Mouse (Mus musculus) embryonic fibroblast, embryonic 13.5 days (primary cell): ENCODE results near the gene Anapc15. TPM values are rescaled to one million over a fixed set of nuclear protein-coding genes. Genes with fewer than 3 reads are reported as not detected.

ENCODE experiments used
- H3K27ac ChIP-seq: 2 replicates; pipeline ENCODE4 v1.5.1; 2012; ENCODE audit warnings: low read length, control low read depth, inconsistent platforms; ENCODE audit not compliant: insufficient read depth
- H3K4me1 ChIP-seq: 2 replicates; pipeline ENCODE4 v1.6.1; 2011; ENCODE audit warnings: low read length; ENCODE audit not compliant: control insufficient read depth, insufficient read depth
- H3K4me3 ChIP-seq: 2 replicates; pipeline ENCODE4 v1.5.1; 2011; ENCODE audit warnings: mild to moderate bottlenecking, control low read depth, low read length; ENCODE audit not compliant: insufficient read depth
- CTCF ChIP-seq: IDR thresholded peaks from 2 replicates; pipeline ENCODE4 v1.5.1; 2011; ENCODE audit warnings: mild to moderate bottlenecking, control low read depth, low read length, moderate library complexity, borderline replicate concordance; ENCODE audit not compliant: insufficient read depth
- POLR2A ChIP-seq: IDR thresholded peaks from 2 replicates; pipeline ENCODE4 v1.6.1; 2011; ENCODE audit warnings: low read depth, mild to moderate bottlenecking, control low read depth, low read length, moderate library complexity
- polyA plus RNA-seq: library from polyadenylated mRNA; stranded (reverse); fragments of >200 nt; gene quantifications from 2 replicates; pipeline ENCODE4 v1.2.4, GENCODE M21; 2011; ENCODE audit warnings: low read depth; ENCODE audit not compliant: missing spikeins, insufficient read length

Anapc15 gene
- polyA plus RNA-seq, 1 experiment, result 47.1 TPM

GRCm38 (mm10) chr7:101844186-101844585, 19.3 kb upstream of the Anapc15 start:
- H3K27ac ChIP-seq, result no peak overlapping the region
- no peak overlapping the region for H3K4me3 ChIP-seq
- TF ChIP-seq POLR2A (no peak), CTCF (no peak)
- no peaks in the 10 kb centered on the region for H3K4me1 ChIP-seq

- TF ChIP-seq POLR2A, result no peak
- TF ChIP-seq CTCF, result no peak
- Histone ChIP-seq H3K4me1 (no peaks in the 10 kb centered on the region), H3K27ac (no peak overlapping the region), H3K4me3 (no peak overlapping the region)
Measured at GRCm38 (mm10) chr7:101847934-101848333, 15.6 kb upstream of the Anapc15 start.

GRCm38 (mm10) chr7:101851689-101852088, 11.8 kb upstream of the Anapc15 start:
- Histone ChIP-seq H3K4me3 (no peak overlapping the region), H3K27ac (no peak overlapping the region), H3K4me1 (0 out of 2 replicates have a peak, but pooled peaks cover 5% of the 10 kb centered on the region)
- TF ChIP-seq POLR2A (no peak), CTCF (no peak)

GRCm38 (mm10) chr7:101852846-101853245, 10.7 kb upstream of the Anapc15 start:
- Histone ChIP-seq H3K4me1 (0 out of 2 replicates have a peak, but pooled peaks cover 5% of the 10 kb centered on the region), H3K4me3 (no peak overlapping the region), H3K27ac (peak overlapping the region; percentile 99; the same call in 1 of the 2 replicates)
- TF ChIP-seq POLR2A (no peak), CTCF (no peak)

GRCm38 (mm10) chr7:101853816-101854215, 9.7 kb upstream of the Anapc15 start:
- 0 out of 2 replicates have a peak, but pooled peaks cover 5% of the 10 kb centered on the region for H3K4me1 ChIP-seq
- H3K27ac ChIP-seq, result peak overlapping the region; percentile 99
- TF ChIP-seq POLR2A, result no peak
- no peak for TF ChIP-seq CTCF

GRCm38 (mm10) chr7:101857094-101857493, 6.4 kb upstream of the Anapc15 start, which contains the start of gene Folr2:
TSS of gene Folr2 (minus strand) at chr7:101857194.
- no peak for TF ChIP-seq POLR2A
- TF ChIP-seq CTCF, result no peak
- no peak within 1 kb of the TSS for H3K27ac ChIP-seq
- no peak within 1 kb of the TSS for H3K4me3 ChIP-seq
- H3K4me1 ChIP-seq, result 0 out of 2 replicates have a peak, but pooled peaks cover 5% of the 10 kb centered on the region

More at GRCm38 (mm10) chr7:101853816-101854215, 9.7 kb upstream of the Anapc15 start:
- H3K4me3 ChIP-seq, result no peak overlapping the region

GRCm38 (mm10) chr7:101858362-101858761, 5.2 kb upstream of the Anapc15 start:
- Histone ChIP-seq H3K4me3 (no peak overlapping the region), H3K27ac (no peak overlapping the region), H3K4me1 (0 out of 2 replicates have a peak, but pooled peaks cover 5% of the 10 kb centered on the region)
- TF ChIP-seq POLR2A, result no peak
- no peak for TF ChIP-seq CTCF

- H3K4me3 ChIP-seq, result no peak overlapping the region
- H3K4me1 ChIP-seq, result no peaks in the 10 kb centered on the region
- TF ChIP-seq CTCF (no peak), POLR2A (no peak)
- H3K27ac ChIP-seq, result no peak overlapping the region
Measured at GRCm38 (mm10) chr7:101860978-101861377, 2.5 kb upstream of the Anapc15 start.

GRCm38 (mm10) chr7:101862291-101862690, 1.2 kb upstream of the Anapc15 start:
- Histone ChIP-seq H3K4me3 (no peak overlapping the region), H3K4me1 (no peaks in the 10 kb centered on the region; the same call in 1 of the 2 replicates), H3K27ac (no peak overlapping the region)
- TF ChIP-seq CTCF (no peak), POLR2A (no peak)

GRCm38 (mm10) chr7:101866491-101867265, 3.2 kb downstream of the Anapc15 start:
- TF ChIP-seq POLR2A, result no peak
- TF ChIP-seq CTCF, result no peak
- H3K4me1 ChIP-seq, result no peaks in the 10 kb centered on the region; the same call in 1 of the 2 replicates
- no peak overlapping the region for H3K27ac ChIP-seq
- no peak overlapping the region for H3K4me3 ChIP-seq
